Mouse (Mus musculus): Measurements from ENCODE around the gene Nek11. TPM values are rescaled to one million over a fixed set of nuclear protein-coding genes. Genes with fewer than 3 reads are reported as not detected.
"Not testable (repeated sequence)": the region's sequence is repeated elsewhere in the genome, so short reads cannot be mapped to it uniquely, and the experiment has no call there.

Gene Nek11
- polyA plus RNA-seq, 1 experiment from 2014 or later = 0.43 TPM

GRCm38 (mm10) chr9:105132002-105132367, 263.3 kb downstream of the Nek11 start:
- WGBS = 22% methylated on average over 5 of the region's 5 CpGs
- no peak overlapping the region; the same call in 1 of the 2 replicates for H3K9ac ChIP-seq (replicated peaks; ENCODE audit: low read length)
- peak; percentile 45 for ATAC-seq (replicated peaks; ENCODE audit: insufficient number of reproducible peaks, low FRiP score, low TSS enrichment, low read depth)
- H3K4me3 ChIP-seq (ENCODE audit: low read depth, low read length) = peak overlapping the region; percentile 71
- H3K9me3 ChIP-seq (replicated peaks; ENCODE audit: control insufficient read depth, low read length) = no peaks in the 10 kb centered on the region
- H3K27ac ChIP-seq (replicated peaks; ENCODE audit: low read depth, low read length) = no peak overlapping the region
- DNase-seq (ENCODE audit: low spot score) = no peak
- H3K27me3 ChIP-seq (ENCODE audit: control insufficient read depth, insufficient read depth, low read length) = no peaks in the 10 kb centered on the region
- 0 out of 2 replicates have a peak, but pooled peaks cover 2% of the 10 kb centered on the region for H3K4me1 ChIP-seq (ENCODE audit: control insufficient read depth, insufficient read depth, low read length)
- H3K4me2 ChIP-seq (ENCODE audit: low read depth, low read length) = peak overlapping the region; percentile 87
- no peaks in the 10 kb centered on the region for H3K36me3 ChIP-seq (replicated peaks; ENCODE audit: control insufficient read depth, insufficient read depth, low read depth, low read length)

- Histone ChIP-seq H3K4me3 (ENCODE audit: low read depth, low read length) (peak within 1 kb of the TSS; percentile 71), H3K9me3 (replicated peaks; ENCODE audit: control insufficient read depth, low read length) (no peaks in the 10 kb centered on the region), H3K27ac (replicated peaks; ENCODE audit: low read depth, low read length) (no peak within 1 kb of the TSS), H3K4me2 (ENCODE audit: low read depth, low read length) (peak within 1 kb of the TSS; percentile 87), H3K9ac (replicated peaks; ENCODE audit: low read length) (peak within 1 kb of the TSS; percentile 75), H3K4me1 (ENCODE audit: control insufficient read depth, insufficient read depth, low read length) (0 out of 2 replicates have a peak, but pooled peaks cover 2% of the 10 kb centered on the region), H3K27me3 (ENCODE audit: control insufficient read depth, insufficient read depth, low read length) (no peaks in the 10 kb centered on the region), H3K36me3 (replicated peaks; ENCODE audit: control insufficient read depth, insufficient read depth, low read depth, low read length) (no peaks in the 10 kb centered on the region)
- WGBS = under 1% methylated on average over 54 of the region's 60 CpGs
- ATAC-seq (replicated peaks; ENCODE audit: insufficient number of reproducible peaks, low FRiP score, low TSS enrichment, low read depth) = peak; percentile 95
- peak; percentile 93 for DNase-seq (ENCODE audit: low spot score)
Measured at GRCm38 (mm10) chr9:105131253-105132001, 263.9 kb downstream of the Nek11 start, which contains the start of gene Nudt16. Nudt16 (minus strand) TSS chr9:105131824.

- Histone ChIP-seq H3K4me3 (ENCODE audit: low read depth, low read length) (no peak overlapping the region), H3K27me3 (ENCODE audit: control insufficient read depth, insufficient read depth, low read length) (no peaks in the 10 kb centered on the region), H3K9me3 (replicated peaks; ENCODE audit: control insufficient read depth, low read length) (no peaks in the 10 kb centered on the region), H3K36me3 (replicated peaks; ENCODE audit: control insufficient read depth, insufficient read depth, low read depth, low read length) (no peaks in the 10 kb centered on the region), H3K4me2 (ENCODE audit: low read depth, low read length) (no peak overlapping the region), H3K4me1 (ENCODE audit: control insufficient read depth, insufficient read depth, low read length) (0 out of 2 replicates have a peak, but pooled peaks cover 2% of the 10 kb centered on the region), H3K9ac (replicated peaks; ENCODE audit: low read length) (no peak overlapping the region), H3K27ac (replicated peaks; ENCODE audit: low read depth, low read length) (no peak overlapping the region)
- WGBS = 92% methylated on average over 8 of the region's 8 CpGs
- ATAC-seq (replicated peaks; ENCODE audit: insufficient number of reproducible peaks, low FRiP score, low TSS enrichment, low read depth) (no peak), DNase-seq (ENCODE audit: low spot score) (no peak)
Measured at GRCm38 (mm10) chr9:105130331-105130730, 265.0 kb downstream of the Nek11 start.

- not testable (repeated sequence) for ATAC-seq (replicated peaks; ENCODE audit: insufficient number of reproducible peaks, low FRiP score, low TSS enrichment, low read depth); H3K36me3 ChIP-seq (replicated peaks; ENCODE audit: control insufficient read depth, insufficient read depth, low read depth, low read length); H3K9ac ChIP-seq (replicated peaks; ENCODE audit: low read length); H3K27me3 ChIP-seq (ENCODE audit: control insufficient read depth, insufficient read depth, low read length); H3K4me2 ChIP-seq (ENCODE audit: low read depth, low read length); H3K9me3 ChIP-seq (replicated peaks; ENCODE audit: control insufficient read depth, low read length); H3K4me3 ChIP-seq (ENCODE audit: low read depth, low read length); DNase-seq (ENCODE audit: low spot score); H3K4me1 ChIP-seq (ENCODE audit: control insufficient read depth, insufficient read depth, low read length); H3K27ac ChIP-seq (replicated peaks; ENCODE audit: low read depth, low read length)
- WGBS = 82% methylated on average over 3 of the region's 3 CpGs
Measured at GRCm38 (mm10) chr9:105125206-105125605, 270.1 kb downstream of the Nek11 start.

Other genes starting within 250 kb of the Nek11 start
- 17.0 and 20.4 TPM in 2 replicates for gene Aste1, start 132 bp downstream of the Nek11 start, polyA plus RNA-seq (2014; fragmentation: Nextera tagmentation; extraction: Ambion mirVana)
- gene Atp2c1, start 131.8 kb upstream of the Nek11 start, polyA plus RNA-seq (2014; fragmentation: Nextera tagmentation; extraction: Ambion mirVana) = 63.9 and 67.5 TPM in 2 replicates
- 26.8 and 28.4 TPM in 2 replicates for gene Pik3r4, start 247.5 kb upstream of the Nek11 start, polyA plus RNA-seq (2014; fragmentation: Nextera tagmentation; extraction: Ambion mirVana)

Measured in embryonic facial prominence, embryonic 11.5 days (tissue).